ENCODE assay signal across 12 mouse cellular contexts in genomic region chr13:43241069-43241468, GRCm38 (mm10).
DNase-seq lines count a peak whose midpoint lies in the region; ATAC-seq and TF ChIP-seq lines count a peak whose summit lies in the region.
"Had no signal": no experiment of that assay in that cellular context is flagged by ENCODE, and none has a peak within 500 bp of the region (broad histone marks: within the 10 kb centered on the region; RNA-seq: fewer than 3 reads in every experiment).

No protein-coding gene starts in this region.

- H3K9me3 ChIP-seq in hindbrain, embryonic 14.5 days (ENCODE audit: control insufficient read depth, low read length), result no peaks in the 10 kb centered on the region
- no peaks in the 10 kb centered on the region for H3K9me3 ChIP-seq in liver, postnatal 0 days (ENCODE audit: low read length)
- H3K9me3 ChIP-seq: liver, embryonic 15.5 days; neural tube, embryonic 15.5 days had no signal

- ATAC-seq in cerebellum, adult (ENCODE audit: insufficient number of reproducible peaks, low FRiP score, low TSS enrichment), result no peak
- peak; percentile 64; the same call in 1 of the 2 replicates for ATAC-seq in hindbrain, embryonic 14.5 days (ENCODE audit: low FRiP score)
- ATAC-seq in liver, postnatal 0 days, result no peak
- ATAC-seq: intestine, postnatal 0 days had no signal

- TF ChIP-seq CTCF in layer of hippocampus, adult 2 months (conservative IDR thresholded peaks at IDR 0.05), result no peak
- TF ChIP-seq CTCF in liver, postnatal 0 days (IDR thresholded peaks at IDR 0.05; ENCODE audit: low read depth), result no peak

- peaks cover 11% of the 10 kb centered on the region for H3K4me1 ChIP-seq in hindbrain, embryonic 14.5 days (replicated peaks; ENCODE audit: control insufficient read depth, insufficient read depth, low read length)
- H3K4me1 ChIP-seq in liver, postnatal 0 days (ENCODE audit: insufficient read depth), result peaks cover 68% of the 10 kb centered on the region

- H3K4me2 ChIP-seq in hindbrain, embryonic 14.5 days (replicated peaks), result no peak overlapping the region
- H3K4me2 ChIP-seq in liver, postnatal 0 days (ENCODE audit: low read depth, low read length), result no peak overlapping the region
- H3K4me2 ChIP-seq: liver, embryonic 15.5 days; neural tube, embryonic 15.5 days had no signal

- H3K27ac ChIP-seq in layer of hippocampus, adult 2 months, result peak overlapping the region; percentile 96
- H3K27ac ChIP-seq in hindbrain, embryonic 14.5 days, result peak overlapping the region; percentile 52; the same call in 1 of the 2 replicates
- H3K27ac ChIP-seq in liver, postnatal 0 days (ENCODE audit: low read depth), result no peak overlapping the region
- H3K27ac ChIP-seq: liver, embryonic 15.5 days; neural tube, embryonic 15.5 days had no signal

- peak; percentile 76 to 82 for DNase-seq in cerebellum, postnatal 10 days
- no peak for DNase-seq in layer of hippocampus, adult 2 months (ENCODE audit: low spot score in 2 of 2)
- DNase-seq in layer of hippocampus, adult 8-10 months (ENCODE audit: low spot score in 2 of 2), result no peak
- peak; percentile 74 for DNase-seq in adipocyte (ENCODE audit: low spot score)
- DNase-seq in hindbrain, embryonic 14.5 days (ENCODE audit: low spot score), result peak; percentile 74
- no peak for DNase-seq in ovary, postnatal 14 days (ENCODE audit: low spot score)
- DNase-seq in liver, postnatal 0 days, result no peak
- DNase-seq: adrenal gland, adult 8-10 months had no signal

- H3K36me3 ChIP-seq in hindbrain, embryonic 14.5 days (replicated peaks; ENCODE audit: control insufficient read depth, insufficient read depth), result no peaks in the 10 kb centered on the region; the same call in 1 of the 2 replicates
- H3K36me3 ChIP-seq in liver, postnatal 0 days (replicated peaks; ENCODE audit: insufficient read depth, low read length), result no peaks in the 10 kb centered on the region
- H3K36me3 ChIP-seq: liver, embryonic 15.5 days; neural tube, embryonic 15.5 days had no signal

- no peak overlapping the region for H3K4me3 ChIP-seq in layer of hippocampus, adult 2 months
- no peak overlapping the region for H3K4me3 ChIP-seq in hindbrain, embryonic 14.5 days (replicated peaks; ENCODE audit: low read length)
- H3K4me3 ChIP-seq in liver, postnatal 0 days (ENCODE audit: low read depth, low read length), result no peak overlapping the region
- H3K4me3 ChIP-seq: liver, embryonic 15.5 days; neural tube, embryonic 15.5 days had no signal

- no peak overlapping the region for H3K9ac ChIP-seq in hindbrain, embryonic 14.5 days
- H3K9ac ChIP-seq in liver, postnatal 0 days (replicated peaks), result no peak overlapping the region
- H3K9ac ChIP-seq: liver, embryonic 15.5 days; neural tube, embryonic 15.5 days had no signal

- H3K27me3 ChIP-seq in hindbrain, embryonic 14.5 days (ENCODE audit: control insufficient read depth, insufficient read depth, low read length), result no peaks in the 10 kb centered on the region
- no peaks in the 10 kb centered on the region for H3K27me3 ChIP-seq in liver, postnatal 0 days (ENCODE audit: insufficient read depth, low read length)
- H3K27me3 ChIP-seq: liver, embryonic 15.5 days; neural tube, embryonic 15.5 days had no signal

- WGBS in hindbrain, embryonic 14.5 days, result 13% methylated on average over 1 of the region's 1 CpGs
- WGBS in liver, postnatal 0 days (ENCODE audit: insufficient replicate concordance), result 16% methylated on average over 1 of the region's 1 CpGs

- TF ChIP-seq EP300 in liver, postnatal 0 days (IDR thresholded peaks at IDR 0.05; ENCODE audit: low read depth), result no peak

Comparison
In these comparisons a context has a peak if more than half of its experiments do, and no peak if none do; other contexts are left out.
1. DNase-seq: peak in cerebellum, postnatal 10 days (2 of 2), adipocyte (single experiment) and hindbrain, embryonic 14.5 days (single experiment); none in layer of hippocampus, adult 2 months (0 of 2), layer of hippocampus, adult 8-10 months (0 of 2), ovary, postnatal 14 days (single experiment) and liver, postnatal 0 days (single experiment).